Mouse (Mus musculus) kidney, adult 11 months (tissue): ENCODE measurements around the gene Tcte2.
A peak's percentile ranks its signal among the peaks of the same experiment; 100 is the strongest.

Experiments
- DNase-seq: peaks from one replicate; pipeline ENCODE4 v3.0.0; 2022

Gene Tcte2

GRCm38 (mm10) chr17:13744824-13745223, 16.8 kb downstream of the Tcte2 start:
- DNase-seq = peak; percentile 93

DNA sequence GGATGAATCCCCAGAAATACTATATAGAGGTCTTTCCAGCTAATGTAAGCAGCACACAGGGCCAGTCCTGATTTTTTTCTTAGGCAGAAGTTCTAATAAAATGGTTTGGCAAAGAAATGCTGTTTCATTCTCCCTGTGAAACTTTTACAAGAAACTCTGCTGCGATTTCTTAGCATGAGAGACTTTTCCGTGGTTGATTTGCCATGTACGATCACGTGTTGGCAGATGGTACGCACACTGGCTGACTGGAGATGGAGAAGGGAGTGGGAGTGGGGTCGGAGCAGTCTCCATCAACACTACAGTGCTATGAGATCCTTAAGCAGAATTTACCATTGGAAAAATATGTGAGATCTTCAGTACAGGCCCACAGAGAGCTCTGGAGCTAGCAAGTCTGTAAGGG, 17.4 kb downstream of the Tcte2 start:
- no peak for DNase-seq

- peak; percentile 70 for DNase-seq
Measured at GRCm38 (mm10) chr17:13743709-13744079, 17.9 kb downstream of the Tcte2 start.

GRCm38 (mm10) chr17:13742941-13743708, 18.5 kb downstream of the Tcte2 start:
- DNase-seq = peak; percentile 21

GRCm38 (mm10) chr17:13742334-13742733, 19.3 kb downstream of the Tcte2 start:
- DNase-seq = no peak

- no peak for DNase-seq
Measured at GRCm38 (mm10) chr17:13741611-13742010, 20.0 kb downstream of the Tcte2 start.

DNA sequence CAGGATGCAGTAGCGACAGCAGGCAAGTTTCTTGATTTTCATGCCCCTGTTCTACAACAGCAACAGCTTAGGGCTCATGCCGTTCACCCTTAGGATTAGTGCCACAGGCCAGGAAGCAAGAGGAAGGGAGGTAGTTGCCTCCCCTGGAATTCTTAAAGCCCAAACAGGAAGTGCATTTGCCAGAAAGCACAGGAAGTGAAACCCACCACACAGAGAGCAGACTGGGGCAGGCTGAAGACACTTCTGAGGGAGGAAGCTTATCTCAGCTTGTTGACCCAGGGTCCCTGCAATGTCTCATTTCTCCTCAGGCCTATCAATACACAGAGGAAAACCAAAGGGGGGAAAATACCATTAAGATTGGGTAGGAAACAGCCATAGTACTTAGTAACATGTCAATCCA, 20.8 kb downstream of the Tcte2 start:
- DNase-seq = no peak

DNA sequence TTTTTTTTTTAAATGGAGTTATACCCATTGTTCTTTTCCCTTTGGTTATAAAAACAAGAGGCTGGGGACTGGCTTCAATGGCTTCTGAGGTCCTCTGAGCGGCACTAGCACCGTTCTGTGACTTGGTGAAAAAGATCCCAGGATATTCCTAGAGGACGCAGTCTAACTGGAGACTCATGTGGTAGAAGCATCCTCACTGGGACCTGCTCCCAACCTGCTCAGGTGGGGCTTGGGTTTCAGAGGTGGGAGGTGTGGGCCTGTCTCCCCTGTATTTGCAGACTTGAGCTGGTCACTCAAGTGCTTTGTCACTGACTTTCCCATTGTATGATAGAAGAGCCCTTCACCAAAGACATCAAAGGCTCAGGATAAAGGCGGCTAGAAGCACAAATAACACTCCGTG, 21.6 kb downstream of the Tcte2 start:
- DNase-seq = no peak

- DNase-seq = no peak
Measured at GRCm38 (mm10) chr17:13738916-13739315, 22.7 kb downstream of the Tcte2 start.

GRCm38 (mm10) chr17:13738121-13738776, 23.4 kb downstream of the Tcte2 start:
- no peak for DNase-seq

- DNase-seq = peak; percentile 24
Measured at GRCm38 (mm10) chr17:13737336-13737735, 24.3 kb downstream of the Tcte2 start.

GRCm38 (mm10) chr17:13735803-13736282, 25.8 kb downstream of the Tcte2 start:
- DNase-seq = peak; percentile 61

GRCm38 (mm10) chr17:13735057-13735456, 26.6 kb downstream of the Tcte2 start:
- peak; percentile 85 for DNase-seq

- no peak for DNase-seq
Measured at GRCm38 (mm10) chr17:13733971-13734370, 27.7 kb downstream of the Tcte2 start.

GRCm38 (mm10) chr17:13732685-13733084, 28.9 kb downstream of the Tcte2 start:
- DNase-seq = no peak

- DNase-seq = no peak
Measured at GRCm38 (mm10) chr17:13731727-13732112, 29.9 kb downstream of the Tcte2 start.

GRCm38 (mm10) chr17:13730980-13731726, 30.5 kb downstream of the Tcte2 start:
- DNase-seq = peak; percentile 46

GRCm38 (mm10) chr17:13726832-13727355, 34.7 kb downstream of the Tcte2 start:
- DNase-seq = no peak

DNA sequence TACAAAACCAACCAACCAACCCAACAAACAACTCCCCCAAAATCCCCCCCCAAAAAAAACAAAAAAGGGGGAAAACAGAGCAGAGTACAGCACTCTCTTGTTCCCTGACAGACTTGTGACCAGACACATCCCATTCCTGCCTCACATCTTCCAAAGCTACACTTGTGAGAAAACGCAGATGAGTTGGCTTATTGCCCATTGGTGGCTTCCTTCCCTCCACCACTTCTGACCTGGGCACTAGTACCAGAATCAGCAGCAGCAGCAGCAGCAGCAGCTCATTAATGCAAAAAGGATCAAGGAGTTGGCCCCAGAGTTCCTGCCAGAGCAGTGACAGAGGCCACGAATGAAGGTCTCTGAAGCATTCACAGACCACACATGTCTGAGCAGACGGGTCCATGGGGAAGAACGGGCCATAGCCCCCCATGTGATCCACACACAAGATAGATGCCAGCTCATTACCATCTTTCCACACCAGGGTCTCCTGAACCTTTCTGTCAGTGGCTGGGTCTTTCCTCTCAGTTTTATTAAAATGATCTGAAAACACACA, 36.5 kb downstream of the Tcte2 start:
- no peak for DNase-seq

GRCm38 (mm10) chr17:13722434-13722833, 39.2 kb downstream of the Tcte2 start:
- DNase-seq = no peak

- no peak for DNase-seq
Measured at GRCm38 (mm10) chr17:13721372-13721771, 40.3 kb downstream of the Tcte2 start.

GRCm38 (mm10) chr17:13720187-13720586, 41.4 kb downstream of the Tcte2 start:
- no peak for DNase-seq

DNA sequence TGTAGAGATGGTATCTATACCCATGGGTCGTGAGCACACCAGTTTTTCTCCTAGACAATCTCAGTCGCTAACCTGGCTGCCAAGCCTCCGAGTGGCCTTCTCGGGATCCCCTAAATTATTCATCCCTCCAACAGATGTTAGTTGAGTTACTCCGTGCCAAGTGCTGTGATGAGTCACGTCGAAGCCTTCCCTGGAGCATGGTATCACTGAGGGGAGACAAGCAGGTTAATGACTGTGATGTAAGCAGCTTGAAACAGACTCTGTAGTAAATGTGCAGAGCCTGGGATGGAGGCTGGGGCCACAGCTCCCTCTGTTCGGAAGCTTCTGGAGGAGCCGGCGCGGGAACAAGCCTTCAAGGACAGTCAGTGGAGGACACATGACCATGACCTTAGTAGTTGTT, 44.2 kb downstream of the Tcte2 start:
- no peak for DNase-seq
